ENCODE assay signal across 15 mouse cellular contexts in the genomic region with DNA sequence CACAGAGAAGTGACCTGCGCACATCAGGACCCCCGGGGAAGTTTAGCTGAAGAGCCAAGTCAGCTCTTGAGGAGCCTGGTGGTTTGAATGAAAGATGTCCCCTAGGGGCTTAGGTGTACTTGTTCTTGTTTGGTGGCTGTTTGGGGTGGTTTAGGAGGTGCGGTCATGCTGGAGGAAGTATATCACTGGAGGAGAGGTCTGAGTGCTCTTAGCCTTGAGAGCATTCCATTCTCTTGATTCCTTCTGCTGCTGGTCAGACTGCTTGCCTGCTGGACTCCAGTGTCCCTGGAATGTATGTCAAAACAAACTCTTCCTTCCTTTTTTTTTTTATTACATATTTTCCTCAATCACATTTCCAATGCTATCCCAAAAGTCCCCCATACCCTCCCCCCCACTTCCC.
"Had no signal": no experiment of that assay in that cellular context is flagged by ENCODE, and none has a peak within 500 bp of the region (broad histone marks: within the 10 kb centered on the region; RNA-seq: fewer than 3 reads in every experiment).

No protein-coding gene starts in this region.

- ATAC-seq: intestine, postnatal 0 days; midbrain, embryonic 13.5 days; midbrain, embryonic 16.5 days had no signal

- H3K4me3 ChIP-seq: kidney, embryonic 15.5 days; layer of hippocampus, adult 2 months; left cerebral cortex, adult 2 months; liver, embryonic 13.5 days; megakaryocyte, embryonic 14.5 days; midbrain, embryonic 10.5 days; midbrain, embryonic 13.5 days had no signal

- H3K4me1 ChIP-seq: midbrain, embryonic 10.5 days; midbrain, embryonic 13.5 days had no signal

- H3K27ac ChIP-seq: kidney, embryonic 15.5 days; layer of hippocampus, adult 2 months; left cerebral cortex, adult 2 months; liver, embryonic 13.5 days; midbrain, embryonic 10.5 days; midbrain, embryonic 13.5 days had no signal

- DNase-seq: kidney, adult 2 months; kidney, postnatal 14 days; kidney, postnatal 4 days; layer of hippocampus, adult 9-11 months; liver, embryonic 13.5 days; thymus, adult 18-20 months; thymus, postnatal 14 days had no signal
